Mouse (Mus musculus): ENCODE data around the gene Cep170b. TPM values are rescaled to one million over a fixed set of nuclear protein-coding genes. Genes with fewer than 3 reads are reported as not detected.

Cep170b gene
- polyA plus RNA-seq, 1 experiment from 2014 or later, result 4.3 TPM

DNA sequence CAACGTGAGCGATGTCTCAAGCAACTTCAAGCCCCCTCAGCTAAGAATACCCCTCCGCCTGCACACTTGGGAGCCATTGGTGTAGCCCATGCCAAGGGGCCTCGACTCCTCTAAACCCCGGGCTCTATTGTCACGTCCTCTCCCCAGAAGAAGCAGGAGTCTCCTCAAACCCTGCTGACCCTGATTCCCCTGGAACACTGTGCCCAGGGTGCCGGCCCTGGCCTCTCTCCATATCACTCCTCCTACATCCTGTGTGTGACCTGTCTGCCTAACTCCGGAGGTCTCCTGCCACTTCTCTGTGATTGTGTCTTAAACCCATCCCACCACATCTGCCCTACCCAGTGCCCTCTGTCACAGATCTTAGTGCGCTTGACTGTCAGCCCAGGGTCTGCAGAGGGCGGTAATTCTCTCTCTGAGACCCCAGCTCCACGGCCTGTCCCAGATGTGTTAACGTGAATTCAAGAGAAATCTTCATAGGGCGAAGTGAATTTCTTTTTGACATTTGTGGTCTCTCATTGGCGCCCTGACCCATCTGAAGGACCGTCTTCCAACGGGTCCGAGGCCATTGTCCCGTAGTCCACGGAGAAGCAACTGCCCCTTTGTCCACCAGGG lies 42.2 kb upstream of the Cep170b start:
- peak overlapping the region; percentile 83 for H3K9ac ChIP-seq (ENCODE audit: low read length)
- H3K4me1 ChIP-seq (ENCODE audit: control insufficient read depth, insufficient read depth, low read length), result peaks cover 23% of the 10 kb centered on the region
- peak overlapping the region; percentile 83 for H3K27ac ChIP-seq (ENCODE audit: low read length)
- 25% methylated on average over 19 of the region's 19 CpGs for WGBS
- H3K4me2 ChIP-seq (ENCODE audit: low read depth, low read length), result peak overlapping the region; percentile 76
- H3K4me3 ChIP-seq (ENCODE audit: low read length), result peak overlapping the region; percentile 61
- H3K9me3 ChIP-seq (replicated peaks; ENCODE audit: control insufficient read depth, low read length), result no peaks in the 10 kb centered on the region
- ATAC-seq (replicated peaks; ENCODE audit: extremely low read depth, insufficient read depth, low FRiP score), result no peak
- peaks cover 12% of the 10 kb centered on the region for H3K27me3 ChIP-seq (ENCODE audit: control insufficient read depth, insufficient read depth, low read length)
- no peaks in the 10 kb centered on the region for H3K36me3 ChIP-seq (ENCODE audit: control insufficient read depth, insufficient read depth)

- Histone ChIP-seq H3K9ac (ENCODE audit: low read length) (peak within 1 kb of the TSS; percentile 83), H3K9me3 (replicated peaks; ENCODE audit: control insufficient read depth, low read length) (no peaks in the 10 kb centered on the region), H3K27ac (ENCODE audit: low read length) (peak within 1 kb of the TSS; percentile 83), H3K27me3 (ENCODE audit: control insufficient read depth, insufficient read depth, low read length) (peaks cover 12% of the 10 kb centered on the region), H3K4me3 (ENCODE audit: low read length) (peak within 1 kb of the TSS; percentile 61), H3K4me2 (ENCODE audit: low read depth, low read length) (peak within 1 kb of the TSS; percentile 76), H3K36me3 (ENCODE audit: control insufficient read depth, insufficient read depth) (no peaks in the 10 kb centered on the region), H3K4me1 (ENCODE audit: control insufficient read depth, insufficient read depth, low read length) (peaks cover 23% of the 10 kb centered on the region)
- under 1% methylated on average over 52 of the region's 60 CpGs for WGBS
- ATAC-seq (replicated peaks; ENCODE audit: extremely low read depth, insufficient read depth, low FRiP score), result peak; percentile 25
These were observed 41.7 kb upstream of the Cep170b start, which contains the start of gene Zbtb42 for GRCm38 (mm10) chr12:112678555-112679026. Gene Zbtb42, plus strand, starts transcription at chr12:112678828.

GRCm38 (mm10) chr12:112679027-112679996 lies 40.9 kb upstream of the Cep170b start:
- H3K36me3 ChIP-seq (ENCODE audit: control insufficient read depth, insufficient read depth), result no peaks in the 10 kb centered on the region
- ATAC-seq (replicated peaks; ENCODE audit: extremely low read depth, insufficient read depth, low FRiP score), result peak; percentile 4; the same call in 1 of the 2 replicates
- H3K4me1 ChIP-seq (ENCODE audit: control insufficient read depth, insufficient read depth, low read length), result peaks cover 23% of the 10 kb centered on the region
- WGBS, result 5% methylated on average over 71 of the region's 87 CpGs
- H3K27ac ChIP-seq (ENCODE audit: low read length), result peak overlapping the region; percentile 83
- H3K4me2 ChIP-seq (ENCODE audit: low read depth, low read length), result peak overlapping the region; percentile 76
- H3K4me3 ChIP-seq (ENCODE audit: low read length), result peak overlapping the region; percentile 61
- peaks cover 12% of the 10 kb centered on the region for H3K27me3 ChIP-seq (ENCODE audit: control insufficient read depth, insufficient read depth, low read length)
- H3K9me3 ChIP-seq (replicated peaks; ENCODE audit: control insufficient read depth, low read length), result no peaks in the 10 kb centered on the region
- H3K9ac ChIP-seq (ENCODE audit: low read length), result peak overlapping the region; percentile 83

DNA sequence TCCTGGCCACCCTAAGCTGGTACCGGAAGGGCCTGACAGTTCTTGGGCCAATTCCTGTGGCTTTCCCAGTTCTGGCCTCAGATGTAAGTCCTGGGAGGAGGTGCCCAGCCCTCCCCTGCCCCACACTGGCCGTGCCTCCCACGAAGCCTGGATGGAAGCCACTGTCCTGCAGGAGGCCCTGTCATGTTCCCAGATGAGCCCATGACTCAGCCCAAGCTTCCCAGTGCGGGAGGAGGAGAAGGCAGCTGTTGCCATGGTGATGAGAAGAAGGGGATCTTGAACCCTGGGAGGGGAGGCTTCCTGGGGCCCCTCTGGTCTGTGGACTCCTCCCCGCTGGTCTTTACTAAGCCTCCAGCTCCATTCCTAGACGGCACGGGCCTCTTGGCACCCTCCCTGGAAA lies 36.9 kb upstream of the Cep170b start:
- Histone ChIP-seq H3K4me2 (ENCODE audit: low read depth, low read length) (no peak overlapping the region), H3K27me3 (ENCODE audit: control insufficient read depth, insufficient read depth, low read length) (peaks cover 12% of the 10 kb centered on the region), H3K27ac (ENCODE audit: low read length) (no peak overlapping the region), H3K4me3 (ENCODE audit: low read length) (no peak overlapping the region), H3K36me3 (ENCODE audit: control insufficient read depth, insufficient read depth) (no peaks in the 10 kb centered on the region), H3K4me1 (ENCODE audit: control insufficient read depth, insufficient read depth, low read length) (peaks cover 6% of the 10 kb centered on the region), H3K9me3 (replicated peaks; ENCODE audit: control insufficient read depth, low read length) (no peaks in the 10 kb centered on the region), H3K9ac (ENCODE audit: low read length) (no peak overlapping the region)
- WGBS, result 72% methylated on average over 7 of the region's 7 CpGs
- no peak for ATAC-seq (replicated peaks; ENCODE audit: extremely low read depth, insufficient read depth, low FRiP score)

- H3K36me3 ChIP-seq (ENCODE audit: control insufficient read depth, insufficient read depth), result no peaks in the 10 kb centered on the region
- no peaks in the 10 kb centered on the region for H3K27me3 ChIP-seq (ENCODE audit: control insufficient read depth, insufficient read depth, low read length)
- H3K4me3 ChIP-seq (ENCODE audit: low read length), result peak overlapping the region; percentile 3; the same call in 1 of the 2 replicates
- ATAC-seq (replicated peaks; ENCODE audit: extremely low read depth, insufficient read depth, low FRiP score), result no peak
- H3K9ac ChIP-seq (ENCODE audit: low read length), result peak overlapping the region; percentile 22; the same call in 1 of the 2 replicates
- no peak overlapping the region for H3K27ac ChIP-seq (ENCODE audit: low read length)
- peak overlapping the region; percentile 12; the same call in 1 of the 2 replicates for H3K4me2 ChIP-seq (ENCODE audit: low read depth, low read length)
- H3K4me1 ChIP-seq (ENCODE audit: control insufficient read depth, insufficient read depth, low read length), result peaks cover 11% of the 10 kb centered on the region
- no peaks in the 10 kb centered on the region for H3K9me3 ChIP-seq (replicated peaks; ENCODE audit: control insufficient read depth, low read length)
- 37% methylated on average over 15 of the region's 15 CpGs for WGBS
These were observed 31.8 kb upstream of the Cep170b start for GRCm38 (mm10) chr12:112688458-112688857.

GRCm38 (mm10) chr12:112693185-112694126 lies 26.8 kb upstream of the Cep170b start:
- Histone ChIP-seq H3K9me3 (replicated peaks; ENCODE audit: control insufficient read depth, low read length) (no peaks in the 10 kb centered on the region), H3K27ac (ENCODE audit: low read length) (peak overlapping the region; percentile 90), H3K4me2 (ENCODE audit: low read depth, low read length) (peak overlapping the region; percentile 81), H3K9ac (ENCODE audit: low read length) (peak overlapping the region; percentile 99), H3K27me3 (ENCODE audit: control insufficient read depth, insufficient read depth, low read length) (no peaks in the 10 kb centered on the region), H3K4me1 (ENCODE audit: control insufficient read depth, insufficient read depth, low read length) (peaks cover 15% of the 10 kb centered on the region), H3K36me3 (ENCODE audit: control insufficient read depth, insufficient read depth) (no peaks in the 10 kb centered on the region), H3K4me3 (ENCODE audit: low read length) (peak overlapping the region; percentile 85)
- peak; percentile 97 for ATAC-seq (replicated peaks; ENCODE audit: extremely low read depth, insufficient read depth, low FRiP score)
- WGBS, result 3% methylated on average over 54 of the region's 54 CpGs

DNA sequence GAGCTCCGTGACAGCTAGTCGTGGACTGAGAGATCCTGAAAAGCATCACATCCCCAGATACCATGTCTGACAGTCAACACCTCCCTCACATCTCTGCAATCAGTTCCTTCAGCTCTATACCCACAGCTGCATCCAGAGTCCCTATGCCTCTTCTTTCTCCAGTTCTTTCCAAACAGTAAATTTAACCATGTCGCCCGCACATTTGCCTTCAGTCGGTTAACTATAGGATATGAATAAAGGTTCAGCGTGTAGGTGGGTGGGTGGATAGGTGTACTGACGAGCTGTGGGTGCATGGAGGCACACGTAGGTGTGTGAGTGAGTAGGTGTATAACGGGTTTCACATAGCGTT lies 26.2 kb upstream of the Cep170b start:
- Histone ChIP-seq H3K27ac (ENCODE audit: low read length) (no peak overlapping the region), H3K36me3 (ENCODE audit: control insufficient read depth, insufficient read depth) (no peaks in the 10 kb centered on the region), H3K9ac (ENCODE audit: low read length) (peak overlapping the region; percentile 99), H3K4me2 (ENCODE audit: low read depth, low read length) (peak overlapping the region; percentile 81), H3K9me3 (replicated peaks; ENCODE audit: control insufficient read depth, low read length) (no peaks in the 10 kb centered on the region), H3K27me3 (ENCODE audit: control insufficient read depth, insufficient read depth, low read length) (no peaks in the 10 kb centered on the region), H3K4me3 (ENCODE audit: low read length) (peak overlapping the region; percentile 85), H3K4me1 (ENCODE audit: control insufficient read depth, insufficient read depth, low read length) (peaks cover 13% of the 10 kb centered on the region)
- ATAC-seq (replicated peaks; ENCODE audit: extremely low read depth, insufficient read depth, low FRiP score), result no peak
- 74% methylated on average over 10 of the region's 10 CpGs for WGBS

DNA sequence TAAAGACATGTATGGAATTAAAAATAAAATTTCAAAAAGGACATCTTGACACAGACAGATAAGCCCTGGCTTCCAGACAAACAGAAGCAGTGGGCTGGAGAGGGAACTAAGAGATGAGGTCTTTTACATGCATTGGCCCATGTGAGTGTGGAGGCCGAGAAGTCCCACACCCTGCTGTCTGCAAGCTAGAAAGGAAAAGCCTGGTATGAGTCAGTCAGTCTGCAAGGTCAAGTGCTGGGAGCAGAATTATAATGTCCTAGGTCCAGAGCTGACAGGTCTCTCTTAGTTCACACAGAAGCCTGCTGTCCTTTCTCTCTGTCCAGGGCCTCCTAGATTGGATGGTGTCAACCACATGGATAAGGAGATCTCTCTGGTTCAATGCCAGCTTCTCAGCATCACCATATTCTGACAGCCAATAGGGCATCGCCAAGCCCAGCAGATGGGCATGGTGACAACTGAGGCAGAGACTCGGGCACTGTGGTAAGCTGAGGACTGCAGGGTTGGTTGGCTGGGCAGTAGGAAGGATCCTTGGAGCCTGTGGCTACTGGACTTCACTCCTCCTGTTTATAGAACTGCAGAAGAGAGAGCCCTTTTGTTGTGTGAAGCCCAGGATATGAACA lies 23.3 kb upstream of the Cep170b start:
- H3K27ac ChIP-seq (ENCODE audit: low read length), result no peak overlapping the region
- H3K4me1 ChIP-seq (ENCODE audit: control insufficient read depth, insufficient read depth, low read length), result peaks cover 18% of the 10 kb centered on the region
- WGBS, result 66% methylated on average over 3 of the region's 3 CpGs
- H3K27me3 ChIP-seq (ENCODE audit: control insufficient read depth, insufficient read depth, low read length), result peaks cover 20% of the 10 kb centered on the region
- no peak for ATAC-seq (replicated peaks; ENCODE audit: extremely low read depth, insufficient read depth, low FRiP score)
- H3K4me3 ChIP-seq (ENCODE audit: low read length), result no peak overlapping the region
- no peak overlapping the region for H3K9ac ChIP-seq (ENCODE audit: low read length)
- no peaks in the 10 kb centered on the region for H3K9me3 ChIP-seq (replicated peaks; ENCODE audit: control insufficient read depth, low read length)
- H3K4me2 ChIP-seq (ENCODE audit: low read depth, low read length), result no peak overlapping the region
- H3K36me3 ChIP-seq (ENCODE audit: control insufficient read depth, insufficient read depth), result no peaks in the 10 kb centered on the region

Measured in heart, embryonic 16.5 days (tissue).